Mouse (Mus musculus) cerebellum, adult 2 months (tissue): Measurements from ENCODE around the gene Tbc1d1. TPM values are rescaled to one million over a fixed set of nuclear protein-coding genes. Genes with fewer than 3 reads are reported as not detected.

ENCODE experiments used
- DNase-seq, 2 experiments: peaks; one replicate each; pipeline ENCODE4 v3.0.0; 2021
- H3K27ac ChIP-seq: fragments of 200-500 bp; 2 replicates; pipeline ENCODE4 v1.5.1; 2012; ENCODE audit warnings: low read length, control low read depth, inconsistent platforms; ENCODE audit not compliant: insufficient read depth
- H3K27me3 ChIP-seq: fragments of 200-500 bp; 2 replicates; pipeline ENCODE4 v1.6.1; 2012; ENCODE audit warnings: inconsistent platforms, mild to moderate bottlenecking, low read length, moderate library complexity; ENCODE audit not compliant: control insufficient read depth, insufficient read depth
- H3K4me1 ChIP-seq: fragments of 200-500 bp; 2 replicates; pipeline ENCODE4 v1.6.1; 2011; ENCODE audit warnings: low read length; ENCODE audit not compliant: control insufficient read depth, insufficient read depth
- H3K4me3 ChIP-seq: fragments of 200-500 bp; replicated peaks from 2 replicates; pipeline ENCODE3; 2011; ENCODE audit warnings: mild to moderate bottlenecking, low read depth, low read length, control low read depth; ENCODE audit not compliant: insufficient read depth
- CTCF ChIP-seq: fragments of 200-500 bp; IDR thresholded peaks from 2 replicates; pipeline ENCODE4 v1.5.1; 2011; ENCODE audit warnings: low read depth, mild to moderate bottlenecking, control low read depth, low read length, moderate library complexity, borderline replicate concordance; ENCODE audit not compliant: insufficient read depth
- POLR2A ChIP-seq: fragments of 200-500 bp; IDR thresholded peaks from 2 replicates; pipeline ENCODE4 v1.6.1; 2011; ENCODE audit warnings: low read length, control low read depth, borderline replicate concordance; ENCODE audit not compliant: insufficient read depth
- WGBS: fragments of 180-500 bp; shearing (Covaris S2); methylation state at CpG from one replicate; pipeline ENCODE4 v1.1.7; 2018; 5-methylcytosine and 5-hydroxymethylcytosine counted together
- polyA plus RNA-seq: library from polyadenylated mRNA; depleted of rRNA; stranded (reverse); fragments of >200 nt; gene quantifications from 2 replicates; pipeline ENCODE4 v1.2.3, GENCODE M21; 2012

Tbc1d1 gene
- polyA plus RNA-seq, 1 experiment: 17.7 TPM

GRCm38 (mm10) chr5:64162582-64162981, 6.5 kb downstream of the Tbc1d1 start:
- Histone ChIP-seq H3K27me3 (no peaks in the 10 kb centered on the region), H3K4me1 (peaks cover 3% of the 10 kb centered on the region; the same call in 1 of the 2 replicates), H3K4me3 (no peak overlapping the region), H3K27ac (no peak overlapping the region)
- no peak for TF ChIP-seq CTCF
- no peak for TF ChIP-seq POLR2A
- DNase-seq: no peak
- WGBS: 94% methylated on average over 5 of the region's 5 CpGs

DNA sequence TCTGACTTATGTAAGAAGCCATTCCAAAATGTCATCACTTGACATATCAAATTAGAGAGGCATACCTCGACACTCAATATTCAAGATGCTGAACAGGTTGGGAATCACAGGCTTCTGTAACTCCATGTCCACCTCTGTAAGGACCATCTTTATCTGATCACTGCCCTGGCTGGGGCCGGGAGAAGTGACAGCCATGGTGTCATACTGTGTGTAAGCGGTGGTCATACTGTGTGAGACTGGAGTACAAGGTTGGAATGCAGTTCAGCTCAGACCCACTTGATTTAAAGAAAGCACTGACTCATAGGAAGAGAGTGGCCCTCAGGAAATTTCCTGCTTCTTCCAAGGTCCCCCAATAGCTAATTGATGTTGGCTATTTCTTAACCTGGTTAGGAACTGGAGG, 8.3 kb downstream of the Tbc1d1 start:
- H3K4me1 ChIP-seq: no peaks in the 10 kb centered on the region
- WGBS: 94% methylated on average over 3 of the region's 3 CpGs
- H3K27ac ChIP-seq: no peak overlapping the region
- no peaks in the 10 kb centered on the region for H3K27me3 ChIP-seq
- TF ChIP-seq POLR2A (no peak), CTCF (no peak)
- DNase-seq: no peak
- no peak overlapping the region for H3K4me3 ChIP-seq

- 53% methylated on average over 2 of the region's 2 CpGs for WGBS
- TF ChIP-seq POLR2A (no peak), CTCF (no peak)
- no peak overlapping the region for H3K4me3 ChIP-seq
- no peaks in the 10 kb centered on the region for H3K27me3 ChIP-seq
- no peaks in the 10 kb centered on the region for H3K4me1 ChIP-seq
- DNase-seq: no peak
- H3K27ac ChIP-seq: no peak overlapping the region
Measured at GRCm38 (mm10) chr5:64165826-64166225, 9.7 kb downstream of the Tbc1d1 start.

DNA sequence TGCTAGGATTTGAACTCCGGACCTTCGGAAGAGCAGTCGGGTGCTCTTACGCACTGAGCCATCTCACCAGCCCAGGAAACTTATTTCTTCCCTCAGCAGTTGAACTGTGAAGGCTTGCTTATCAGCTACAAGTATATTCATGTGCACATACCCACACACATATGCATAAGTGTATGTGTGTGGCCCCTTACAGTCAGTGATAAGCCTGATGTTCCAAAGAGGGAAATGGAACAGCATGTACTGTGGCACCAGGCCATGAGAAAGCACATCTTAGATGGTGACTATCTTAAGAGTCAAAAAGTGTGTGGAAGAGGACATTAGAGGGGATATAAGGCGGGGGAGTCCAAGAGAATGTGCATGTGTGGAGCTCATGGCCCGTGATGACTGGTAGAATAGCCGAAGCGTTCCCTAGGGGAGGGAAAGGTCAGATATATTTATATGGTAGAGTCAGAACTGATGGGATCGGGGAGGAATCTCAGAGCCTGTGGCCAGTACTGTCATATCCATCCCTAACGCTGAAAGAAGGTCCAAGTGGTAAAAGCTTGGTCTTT, 13.0 kb downstream of the Tbc1d1 start:
- no peak for DNase-seq
- TF ChIP-seq CTCF (no peak), POLR2A (no peak)
- no peak overlapping the region for H3K27ac ChIP-seq
- H3K4me1 ChIP-seq: no peaks in the 10 kb centered on the region
- H3K27me3 ChIP-seq: no peaks in the 10 kb centered on the region
- 97% methylated on average over 10 of the region's 10 CpGs for WGBS
- H3K4me3 ChIP-seq: no peak overlapping the region

DNA sequence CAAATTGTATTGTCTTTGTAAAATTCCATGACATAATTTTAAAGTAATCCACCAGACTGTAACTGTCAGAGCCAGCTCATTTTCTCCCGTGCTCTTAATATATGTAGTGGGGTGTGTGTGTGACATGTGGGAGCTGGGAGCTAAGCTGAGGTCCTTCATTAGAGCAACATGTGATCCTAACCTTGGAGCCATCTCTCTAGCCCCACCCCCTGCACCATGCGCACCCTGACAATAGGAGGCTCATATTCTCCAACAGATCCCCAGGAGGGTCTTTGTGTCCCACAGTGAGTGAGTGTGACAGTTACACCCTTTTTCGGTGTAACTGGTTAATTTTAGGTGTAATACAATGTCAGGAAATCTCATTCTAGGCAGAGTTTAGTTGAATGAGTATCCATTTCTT, 16.8 kb downstream of the Tbc1d1 start:
- no peaks in the 10 kb centered on the region for H3K27me3 ChIP-seq
- DNase-seq: no peak
- WGBS: 80% methylated on average over 3 of the region's 3 CpGs
- TF ChIP-seq POLR2A: no peak
- TF ChIP-seq CTCF: no peak
- H3K4me3 ChIP-seq: no peak overlapping the region
- no peaks in the 10 kb centered on the region for H3K4me1 ChIP-seq
- no peak overlapping the region for H3K27ac ChIP-seq

DNA sequence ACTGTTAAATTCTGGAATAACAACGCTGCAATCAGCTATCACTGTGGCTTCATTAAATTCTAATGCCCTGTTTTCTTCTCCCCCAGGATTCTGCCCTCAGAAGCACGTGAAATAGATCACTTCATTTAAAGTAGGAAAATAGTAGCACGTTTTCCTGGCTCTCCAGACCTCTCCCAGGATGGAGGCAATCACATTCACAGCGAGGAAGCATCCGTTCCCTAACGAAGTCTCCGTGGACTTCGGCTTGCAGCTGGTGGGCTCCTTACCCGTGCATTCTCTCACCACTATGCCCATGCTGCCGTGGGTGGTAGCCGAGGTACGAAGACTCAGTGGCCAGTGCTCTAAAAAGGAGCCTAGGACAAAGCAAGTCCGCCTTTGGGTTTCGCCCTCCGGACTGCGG, 17.2 kb downstream of the Tbc1d1 start:
- WGBS: 81% methylated on average over 16 of the region's 16 CpGs
- H3K4me3 ChIP-seq: no peak overlapping the region
- H3K27me3 ChIP-seq: no peaks in the 10 kb centered on the region
- no peak for DNase-seq
- H3K27ac ChIP-seq: no peak overlapping the region
- no peaks in the 10 kb centered on the region for H3K4me1 ChIP-seq
- TF ChIP-seq CTCF (no peak), POLR2A (no peak)

DNA sequence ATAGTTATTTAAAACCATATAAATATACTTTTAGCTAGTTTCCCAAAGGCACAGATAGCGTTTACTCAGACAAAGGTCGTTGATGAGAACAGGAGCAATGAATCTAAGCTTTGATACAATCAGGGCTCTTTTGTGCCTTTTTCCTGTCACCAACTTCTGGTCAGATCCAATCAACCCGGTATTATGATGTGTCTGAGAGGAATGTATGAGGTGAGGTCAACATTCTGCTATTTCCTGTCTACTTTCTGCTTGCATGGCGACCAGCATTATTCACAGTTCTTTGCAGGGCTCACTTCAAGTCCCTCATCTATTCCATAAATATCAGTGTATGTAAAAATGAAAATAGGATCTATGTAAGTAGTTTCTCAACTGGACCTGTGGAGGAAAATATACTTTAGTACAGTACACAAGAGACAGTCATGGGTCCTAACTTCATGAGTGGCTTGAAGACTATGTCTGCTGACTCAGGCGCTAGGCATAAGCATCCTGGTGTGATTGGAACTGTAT, 18.4 kb downstream of the Tbc1d1 start:
- no peak overlapping the region for H3K27ac ChIP-seq
- DNase-seq: no peak
- H3K27me3 ChIP-seq: no peaks in the 10 kb centered on the region
- H3K4me3 ChIP-seq: no peak overlapping the region
- no peak for TF ChIP-seq POLR2A
- no peak for TF ChIP-seq CTCF
- WGBS: 91% methylated on average over 5 of the region's 5 CpGs
- H3K4me1 ChIP-seq: no peaks in the 10 kb centered on the region

- no peaks in the 10 kb centered on the region for H3K4me1 ChIP-seq
- no peak for DNase-seq
- H3K4me3 ChIP-seq: no peak overlapping the region
- no peaks in the 10 kb centered on the region for H3K27me3 ChIP-seq
- H3K27ac ChIP-seq: no peak overlapping the region
- TF ChIP-seq CTCF (no peak), POLR2A (no peak)
- 75% methylated on average over 8 of the region's 8 CpGs for WGBS
Measured at GRCm38 (mm10) chr5:64180548-64180947, 24.4 kb downstream of the Tbc1d1 start.

GRCm38 (mm10) chr5:64183712-64184111, 27.6 kb downstream of the Tbc1d1 start:
- WGBS: 57% methylated on average over 4 of the region's 4 CpGs

More at GRCm38 (mm10) chr5:64183712-64184111, 27.6 kb downstream of the Tbc1d1 start:
- DNase-seq: no peak
- no peaks in the 10 kb centered on the region for H3K4me1 ChIP-seq
- H3K27ac ChIP-seq: no peak overlapping the region
- no peak for TF ChIP-seq CTCF
- no peak for TF ChIP-seq POLR2A
- no peaks in the 10 kb centered on the region for H3K27me3 ChIP-seq
- no peak overlapping the region for H3K4me3 ChIP-seq
